Mouse (Mus musculus) embryonic fibroblast, embryonic 13.5 days (primary cell): ENCODE data around the gene Bcor.

Source experiments
- CTCF ChIP-seq: IDR thresholded peaks from 2 replicates; pipeline ENCODE4 v1.5.1; 2011; ENCODE audit warnings: mild to moderate bottlenecking, control low read depth, low read length, moderate library complexity, borderline replicate concordance; ENCODE audit not compliant: insufficient read depth
- POLR2A ChIP-seq: IDR thresholded peaks from 2 replicates; pipeline ENCODE4 v1.6.1; 2011; ENCODE audit warnings: low read depth, mild to moderate bottlenecking, control low read depth, low read length, moderate library complexity

DNA sequence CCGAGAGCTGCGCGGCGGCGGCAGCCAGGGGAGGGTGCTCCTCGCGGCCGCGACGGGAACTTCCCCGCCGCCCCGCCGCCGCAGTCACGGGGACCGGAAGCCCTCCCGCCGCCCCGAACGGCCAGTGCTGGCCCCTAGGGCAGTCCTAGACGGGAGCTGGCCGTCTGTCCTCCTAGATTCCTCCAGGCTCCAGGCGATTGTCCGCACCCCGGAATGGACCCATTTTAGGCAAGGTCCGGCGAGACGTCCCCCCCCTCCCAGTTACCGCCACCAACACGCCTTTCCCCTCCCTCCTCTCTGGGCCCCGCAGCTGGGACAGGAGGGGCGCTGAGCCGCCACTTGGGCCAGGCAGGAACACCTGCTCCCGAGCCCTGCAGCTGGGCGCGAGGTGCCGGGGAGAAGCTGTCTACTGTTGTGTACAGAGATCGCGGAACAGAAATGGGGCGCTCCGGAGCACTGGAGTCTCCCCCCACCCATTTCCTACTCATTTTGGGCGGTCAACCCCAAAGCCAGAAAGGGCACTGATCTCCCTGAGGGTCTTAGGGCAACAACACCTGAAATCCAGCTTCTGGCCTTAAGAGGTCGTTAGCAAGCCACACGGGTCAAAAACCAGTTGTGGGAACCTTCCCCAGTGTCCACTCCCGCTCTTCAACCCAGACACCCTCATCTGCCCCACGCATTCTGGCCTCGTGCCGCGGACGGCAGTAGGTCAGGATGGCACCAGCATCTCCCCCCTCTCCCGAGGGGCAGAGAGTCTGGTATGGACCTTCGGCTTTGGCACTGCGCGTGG lies 72.4 kb downstream of the Bcor start:
- TF ChIP-seq CTCF (no peak), POLR2A (peak; percentile 36; the same call in 1 of the 2 replicates)
